Mouse (Mus musculus): Measurements from ENCODE around the gene Bpifb1.
"Not testable (repeated sequence)": the region's sequence is repeated elsewhere in the genome, so short reads cannot be mapped to it uniquely, and the experiment has no call there.

DNA sequence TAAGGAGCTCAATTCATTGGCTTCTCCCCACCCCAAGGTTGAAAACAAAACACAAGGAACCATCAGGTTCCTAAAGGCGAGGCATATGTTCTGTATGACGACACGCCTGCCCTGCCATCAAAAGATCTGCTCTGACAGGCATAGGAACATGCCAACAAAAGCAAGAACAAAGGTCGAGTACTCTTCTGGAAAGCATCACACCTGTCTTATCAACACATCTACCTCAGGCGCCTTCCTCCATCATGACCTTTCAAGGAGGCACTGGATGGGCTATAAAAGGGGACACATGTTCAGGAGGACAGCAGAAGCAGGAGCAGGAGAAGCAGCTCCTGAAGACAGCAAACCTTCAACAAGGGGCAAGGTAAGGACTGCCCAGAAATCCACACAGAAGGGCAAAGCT is 66.9 kb downstream of the Bpifb1 start, which contains the start of gene Bpifb9a:
- not testable (repeated sequence) for TF ChIP-seq CTCF (IDR thresholded peaks at IDR 0.05; ENCODE audit: low read depth, low read length); POLR2A (IDR thresholded peaks at IDR 0.05; ENCODE audit: extremely low read depth, insufficient read depth, low read length)
